Mouse (Mus musculus): ENCODE data around the gene Cpeb4. TPM values are rescaled to one million over a fixed set of nuclear protein-coding genes. Genes with fewer than 3 reads are reported as not detected.

The Cpeb4 gene
- total RNA-seq, 4 experiments from 2014 or later = 96.9 to 175 (median 107) TPM

GRCm38 (mm10) chr11:31899166-31899565, 27.2 kb downstream of the Cpeb4 start:
- DNase-seq = no peak

GRCm38 (mm10) chr11:31900736-31901135, 28.7 kb downstream of the Cpeb4 start:
- no peak for DNase-seq

GRCm38 (mm10) chr11:31902251-31903001, 30.4 kb downstream of the Cpeb4 start:
- no peak for DNase-seq

GRCm38 (mm10) chr11:31906499-31906898, 34.5 kb downstream of the Cpeb4 start:
- no peak for DNase-seq

GRCm38 (mm10) chr11:31907650-31908049, 35.6 kb downstream of the Cpeb4 start:
- DNase-seq = no peak

GRCm38 (mm10) chr11:31912958-31913357, 40.9 kb downstream of the Cpeb4 start:
- no peak for DNase-seq

GRCm38 (mm10) chr11:31917769-31918168, 45.8 kb downstream of the Cpeb4 start:
- DNase-seq = no peak

GRCm38 (mm10) chr11:31930051-31930450, 58.0 kb downstream of the Cpeb4 start:
- no peak for DNase-seq

- DNase-seq = no peak
Measured at GRCm38 (mm10) chr11:31935652-31936051, 63.6 kb downstream of the Cpeb4 start.

- DNase-seq = no peak
Measured at GRCm38 (mm10) chr11:31936910-31937525, 65.0 kb downstream of the Cpeb4 start.

GRCm38 (mm10) chr11:31940898-31941639, 69.1 kb downstream of the Cpeb4 start:
- no peak for DNase-seq

- no peak for DNase-seq
Measured at GRCm38 (mm10) chr11:31941640-31942638, 69.9 kb downstream of the Cpeb4 start.

- no peak for DNase-seq
Measured at GRCm38 (mm10) chr11:31945471-31945870, 73.5 kb downstream of the Cpeb4 start.

- DNase-seq = no peak
Measured at GRCm38 (mm10) chr11:31948462-31949330, 76.7 kb downstream of the Cpeb4 start.

- peak; percentile 40 for DNase-seq
Measured at GRCm38 (mm10) chr11:31949331-31949785, 77.3 kb downstream of the Cpeb4 start.

GRCm38 (mm10) chr11:31960071-31960470, 88.1 kb downstream of the Cpeb4 start:
- no peak for DNase-seq

- DNase-seq = no peak
Measured at GRCm38 (mm10) chr11:31963993-31964392, 92.0 kb downstream of the Cpeb4 start.

GRCm38 (mm10) chr11:31965256-31966134, 93.5 kb downstream of the Cpeb4 start, which contains the start of gene 4930524B15Rik:
4930524B15Rik (plus strand) TSS chr11:31965592.
- DNase-seq = no peak

- no peak for DNase-seq
Measured at GRCm38 (mm10) chr11:31974132-31974531, 102.1 kb downstream of the Cpeb4 start.

- DNase-seq = no peak
Measured at GRCm38 (mm10) chr11:31974826-31975225, 102.8 kb downstream of the Cpeb4 start.

All from adrenal gland, adult 8-10 months (tissue).